Mouse (Mus musculus): ENCODE results near the gene Rubcn.
"Not testable (repeated sequence)": the region's sequence is repeated elsewhere in the genome, so short reads cannot be mapped to it uniquely, and the experiment has no call there.

Gene Rubcn

DNA sequence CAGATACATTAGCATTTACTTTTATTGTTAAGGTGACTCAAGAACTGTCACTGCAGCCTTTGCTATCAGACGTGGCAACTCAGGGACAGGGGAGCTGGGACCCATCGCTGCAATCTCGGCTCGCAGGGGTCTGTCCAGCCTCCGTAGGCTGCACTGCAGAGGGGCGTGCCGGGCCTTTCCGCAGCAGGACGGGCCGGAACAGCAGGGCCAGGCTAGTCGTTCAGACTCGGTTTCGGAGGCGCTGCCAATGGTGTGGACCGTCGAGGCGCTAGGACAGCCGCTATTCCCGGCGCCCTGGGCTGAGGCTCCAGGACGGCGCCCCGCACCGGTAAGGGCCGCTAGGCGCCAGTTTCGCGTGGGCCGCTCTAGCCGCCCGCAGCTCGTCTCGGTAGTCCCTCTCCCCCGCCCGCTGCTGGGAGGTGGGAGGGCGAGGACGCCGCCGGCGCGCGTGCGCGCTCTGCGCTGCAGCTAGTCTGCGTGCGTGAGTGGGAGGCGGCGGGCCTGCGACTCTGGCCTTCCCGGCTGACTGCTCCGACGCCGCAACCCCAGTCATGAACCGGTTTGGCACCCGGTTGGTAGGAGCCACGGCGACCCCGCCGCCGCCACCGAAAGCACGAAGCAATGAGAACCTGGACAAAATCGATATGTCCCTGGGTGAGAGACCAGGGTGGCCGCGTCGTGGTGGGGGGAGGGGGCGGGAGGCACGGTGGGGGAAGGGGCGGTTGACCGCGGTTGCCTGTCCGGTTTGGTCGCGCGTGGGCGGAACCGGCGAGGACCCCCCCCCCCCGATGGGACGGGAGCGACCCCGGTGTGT lies at the start of gene Rubcn, which contains the start of gene Fyttd1:
Rubcn (minus strand) TSS at position 424 of the 814 bp plus-strand sequence.
Fyttd1 (plus strand) TSS at position 158 of the 814 bp plus-strand sequence.
- peak; percentile 94 to 96 for DNase-seq (ENCODE audit: low spot score in 2 of 2)

DNA sequence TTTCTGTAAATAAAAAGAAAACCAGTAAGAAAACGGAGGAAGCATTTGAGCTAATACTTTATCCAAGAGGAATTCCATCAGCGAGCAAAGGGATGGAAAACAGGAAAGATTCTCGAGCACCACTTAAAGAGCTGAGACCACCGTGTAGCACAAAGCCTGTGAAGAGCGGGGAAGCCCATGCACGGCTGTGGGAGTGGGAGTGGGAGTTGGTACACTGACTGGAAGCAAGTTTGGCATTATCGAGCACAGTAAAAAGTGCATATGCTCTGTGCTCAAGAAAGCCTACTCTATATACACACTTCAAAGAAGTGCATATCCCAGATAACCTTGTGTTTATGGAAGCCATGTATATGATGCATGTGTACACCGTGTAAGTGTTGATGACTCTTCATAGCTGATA lies 49.5 kb upstream of the Rubcn start:
- no peak for DNase-seq (ENCODE audit: low spot score in 2 of 2)

- DNase-seq (ENCODE audit: low spot score in 2 of 2): not testable (repeated sequence)
Observed at GRCm38 (mm10) chr16:32926629-32927028, 49.1 kb upstream of the Rubcn start.

- no peak for DNase-seq (ENCODE audit: low spot score in 2 of 2)
Observed at GRCm38 (mm10) chr16:32915292-32916068, 37.9 kb upstream of the Rubcn start.

DNA sequence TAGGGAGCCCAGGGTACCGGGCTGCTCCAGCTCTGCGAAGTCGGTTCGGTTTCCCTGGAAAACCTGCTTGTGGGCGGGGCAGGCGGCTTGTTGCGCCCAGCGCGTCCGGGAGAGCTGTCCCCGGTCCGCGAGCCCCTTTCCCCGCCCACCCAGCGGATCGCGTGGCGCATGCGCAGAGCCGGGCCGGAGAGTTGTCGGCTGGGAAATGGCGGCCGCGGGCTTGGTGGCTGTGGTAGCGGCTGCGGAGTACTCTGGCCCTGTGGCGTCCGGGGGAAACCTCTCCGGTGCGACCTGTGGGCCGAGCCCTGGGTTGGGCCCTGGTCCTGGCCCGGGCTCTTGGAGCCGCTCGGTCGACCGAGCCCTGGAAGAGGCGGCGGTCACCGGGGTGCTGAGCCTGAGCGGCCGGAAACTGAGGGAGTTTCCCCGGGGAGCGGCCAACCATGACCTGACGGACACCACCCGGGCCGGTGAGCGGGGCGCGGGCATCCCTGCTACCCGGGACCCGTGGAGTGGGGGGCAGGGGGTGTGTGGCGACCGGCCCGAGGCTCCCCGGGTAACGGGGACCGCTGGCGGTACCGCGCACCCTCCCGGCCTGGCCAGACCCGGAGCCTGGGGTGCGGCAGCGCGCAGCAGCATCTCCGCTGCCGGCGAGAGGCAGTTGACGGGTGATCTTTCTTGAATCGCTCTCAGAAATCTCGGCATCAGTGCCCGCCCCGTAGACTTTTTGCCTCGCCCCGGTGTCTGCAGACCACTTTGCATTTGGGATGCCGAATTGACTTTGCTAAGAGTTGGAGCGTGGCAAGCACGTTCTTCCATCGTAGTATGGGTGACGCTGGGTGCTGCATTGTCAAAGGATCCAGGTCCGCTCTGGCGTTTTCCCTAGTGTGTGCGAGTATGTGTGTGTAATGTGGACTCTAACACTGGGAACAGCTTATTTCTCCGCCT lies 36.6 kb upstream of the Rubcn start, which contains the start of gene Lrch3:
Lrch3 (plus strand) TSS at position 164 of the 945 bp plus-strand sequence.
- DNase-seq (ENCODE audit: low spot score in 2 of 2): peak; percentile 94 to 99

- no peak for DNase-seq (ENCODE audit: low spot score in 2 of 2)
Observed at GRCm38 (mm10) chr16:32913212-32913611, 35.6 kb upstream of the Rubcn start.

- no peak for DNase-seq (ENCODE audit: low spot score in 2 of 2)
Observed at GRCm38 (mm10) chr16:32906727-32907126, 29.2 kb upstream of the Rubcn start.

DNA sequence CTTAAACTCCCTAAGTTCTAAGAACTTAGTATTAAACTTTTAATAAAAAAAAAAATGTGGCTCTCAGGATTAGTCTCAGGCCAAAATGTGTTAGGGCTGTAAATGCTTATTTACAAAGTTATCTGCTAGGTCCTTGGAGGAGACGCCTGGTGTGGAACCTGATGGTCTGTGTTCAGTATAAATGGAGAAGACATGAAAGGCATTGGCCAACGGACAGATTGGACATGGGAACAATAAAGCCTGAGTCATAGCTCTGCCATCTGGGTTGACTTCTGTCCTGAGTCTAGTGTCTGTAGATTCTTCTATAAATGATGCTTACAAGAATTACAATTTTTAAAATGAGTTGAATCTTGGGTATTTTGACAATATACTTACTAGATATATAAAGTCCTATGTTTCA lies 28.6 kb upstream of the Rubcn start:
- no peak for DNase-seq (ENCODE audit: low spot score in 2 of 2)

GRCm38 (mm10) chr16:32902051-32902428 lies 24.5 kb upstream of the Rubcn start:
- DNase-seq (ENCODE audit: low spot score in 2 of 2): no peak

GRCm38 (mm10) chr16:32901360-32902050 lies 23.9 kb upstream of the Rubcn start:
- no peak for DNase-seq (ENCODE audit: low spot score in 2 of 2)

- no peak for DNase-seq (ENCODE audit: low spot score in 2 of 2)
Observed at GRCm38 (mm10) chr16:32896126-32896525, 18.6 kb upstream of the Rubcn start.

DNA sequence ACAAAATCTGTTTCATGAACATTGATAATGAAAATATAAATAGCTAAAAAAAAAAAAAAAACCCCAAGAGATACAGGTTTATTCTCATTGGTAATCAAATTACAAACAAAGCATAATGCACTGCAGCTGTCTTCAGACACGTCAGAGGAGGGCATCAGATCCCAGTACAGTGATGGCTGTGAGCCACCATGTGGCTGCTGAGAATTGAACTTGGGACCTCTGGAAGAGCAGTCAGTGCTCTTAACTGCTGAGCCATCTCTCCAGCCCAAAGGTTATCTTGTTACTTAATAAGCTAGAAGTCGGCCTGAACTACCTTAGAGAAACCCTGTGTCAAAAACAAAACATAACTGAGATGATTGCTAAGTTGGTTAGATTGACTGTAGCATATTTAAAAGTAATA lies 12.3 kb upstream of the Rubcn start:
- no peak for DNase-seq (ENCODE audit: low spot score in 2 of 2)

- DNase-seq (ENCODE audit: low spot score in 2 of 2): no peak
Observed at GRCm38 (mm10) chr16:32887996-32888395, 10.4 kb upstream of the Rubcn start.

GRCm38 (mm10) chr16:32881538-32881937 lies 4.0 kb upstream of the Rubcn start:
- no peak for DNase-seq (ENCODE audit: low spot score in 2 of 2)

GRCm38 (mm10) chr16:32878972-32879926 lies 1.7 kb upstream of the Rubcn start:
- no peak for DNase-seq (ENCODE audit: low spot score in 2 of 2)

- peak in 1 of 2 experiments; percentile 68 for DNase-seq (ENCODE audit: low spot score in 2 of 2)
Observed at GRCm38 (mm10) chr16:32878157-32878598, 612 bp upstream of the Rubcn start.

- no peak for DNase-seq (ENCODE audit: low spot score in 2 of 2)
Observed at GRCm38 (mm10) chr16:32876831-32877230, 735 bp downstream of the Rubcn start.

DNA sequence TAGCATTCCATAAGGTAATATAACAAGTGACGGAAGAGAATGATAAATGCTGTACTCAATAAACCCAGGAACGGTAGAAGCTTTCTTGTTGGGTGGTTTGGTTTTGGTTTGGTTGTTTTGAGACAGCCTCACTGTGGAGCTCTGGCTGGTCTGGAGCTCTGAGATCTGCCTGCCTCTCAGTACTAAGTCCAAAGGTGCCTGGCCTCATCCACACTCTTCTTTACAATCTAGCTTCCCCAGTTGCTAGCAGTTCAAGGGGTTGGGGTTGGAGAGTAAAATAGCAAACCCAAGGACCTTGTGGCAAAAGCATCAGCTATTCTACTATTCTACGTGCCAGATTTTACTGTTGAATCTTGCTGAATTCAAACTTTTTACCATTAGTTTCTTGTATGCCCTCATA lies 1.7 kb downstream of the Rubcn start:
- no peak for DNase-seq (ENCODE audit: low spot score in 2 of 2)

DNA sequence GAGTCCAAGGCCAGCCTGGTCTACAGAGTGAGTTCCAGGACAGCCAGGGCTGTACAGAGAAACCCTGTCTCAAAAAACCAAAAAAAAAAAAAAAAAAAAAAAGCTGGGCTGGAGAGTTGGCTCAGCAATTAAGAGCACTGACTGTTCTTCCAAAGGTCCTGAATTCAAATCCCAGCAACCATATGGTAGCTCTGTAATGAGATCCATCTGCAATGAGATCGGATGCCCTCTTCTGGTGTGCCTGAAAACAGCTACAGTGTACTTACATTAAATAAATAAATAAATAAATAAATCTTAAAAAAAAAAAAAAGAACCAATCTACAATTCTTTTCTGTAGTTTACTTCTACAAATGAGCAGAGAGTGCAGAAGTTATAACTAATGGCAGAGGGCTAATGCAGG lies 2.3 kb downstream of the Rubcn start:
- DNase-seq (ENCODE audit: low spot score in 2 of 2): not testable (repeated sequence)

- no peak for DNase-seq (ENCODE audit: low spot score in 2 of 2)
Observed at GRCm38 (mm10) chr16:32873366-32873765, 4.2 kb downstream of the Rubcn start.

Measured in spleen, postnatal 4 days (tissue).